Mouse (Mus musculus) liver, adult 2 months (tissue): Measurements from ENCODE around the gene Mcidas.

ENCODE experiments used
- CTCF ChIP-seq: fragments of 200-500 bp; IDR thresholded peaks from 2 replicates; pipeline ENCODE4 v1.5.1; 2011; ENCODE audit warnings: low read depth, low read length, control low read depth
- POLR2A ChIP-seq: fragments of 200-500 bp; IDR thresholded peaks from 2 replicates; pipeline ENCODE4 v1.6.1; 2011; ENCODE audit warnings: low read length, control low read depth; ENCODE audit not compliant: insufficient read depth; ENCODE audit errors: extremely low read depth

- no peak for TF ChIP-seq POLR2A
- no peak for TF ChIP-seq CTCF
Measured at GRCm38 (mm10) chr13:112985605-112986450, 7.8 kb upstream of the Mcidas start.
